Mouse (Mus musculus): ENCODE measurements around the gene Rnf34.
A peak's percentile ranks its signal among the peaks of the same experiment; 100 is the strongest.

The Rnf34 gene

DNA sequence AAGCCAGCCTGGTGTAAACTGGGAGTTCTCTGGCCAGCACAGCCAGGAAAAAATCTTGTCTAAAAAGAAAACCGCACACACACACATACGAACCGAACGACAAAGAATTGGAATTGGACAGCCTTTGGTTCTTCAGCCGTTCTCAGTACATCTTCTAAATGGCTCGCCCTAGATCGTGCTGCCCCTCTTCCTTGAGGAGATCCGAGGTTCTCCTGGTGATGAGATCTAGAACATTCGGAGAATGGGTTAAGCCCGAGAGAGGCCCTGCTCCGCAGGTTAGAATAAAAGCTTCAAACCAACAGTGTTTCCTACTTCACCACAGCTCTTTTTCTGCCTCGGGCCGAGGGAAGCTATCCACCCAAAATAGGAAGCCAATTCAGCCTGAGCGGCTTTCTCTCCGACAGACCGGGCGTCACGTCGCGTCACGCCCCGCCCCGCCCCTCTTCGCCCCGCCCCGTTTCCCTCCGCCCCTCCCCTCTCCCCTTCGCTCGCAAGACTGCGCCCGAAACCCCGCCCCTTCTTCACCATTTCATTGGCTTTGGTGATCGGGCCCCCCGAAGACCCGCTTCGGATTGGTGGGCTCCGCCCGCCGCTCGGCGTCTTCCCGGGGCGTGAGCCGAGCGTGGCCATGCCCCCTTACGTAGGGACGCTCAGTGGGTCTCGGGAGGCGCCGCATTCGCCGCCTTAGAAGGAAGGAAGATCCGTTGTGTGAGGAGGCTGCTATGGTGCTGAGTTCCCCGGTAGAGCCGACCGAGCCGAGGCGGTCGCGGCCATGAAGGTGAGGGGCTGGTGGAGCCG is at the start of gene Rnf34:
Gene Rnf34, plus strand, starts transcription at position 528 of the 798 bp plus-strand sequence.
- peak; percentile 94 for DNase-seq (ENCODE audit: low spot score)

- no peak for DNase-seq (ENCODE audit: low spot score)
These were observed 49.4 kb upstream of the Rnf34 start for GRCm38 (mm10) chr5:122800345-122801010.

- no peak for DNase-seq (ENCODE audit: low spot score)
These were observed 48.2 kb upstream of the Rnf34 start for GRCm38 (mm10) chr5:122801684-122802083.

- DNase-seq (ENCODE audit: low spot score): peak; percentile 36
These were observed 47.1 kb upstream of the Rnf34 start for GRCm38 (mm10) chr5:122802706-122803105.

GRCm38 (mm10) chr5:122805503-122805902 is 44.3 kb upstream of the Rnf34 start:
- no peak for DNase-seq (ENCODE audit: low spot score)

DNA sequence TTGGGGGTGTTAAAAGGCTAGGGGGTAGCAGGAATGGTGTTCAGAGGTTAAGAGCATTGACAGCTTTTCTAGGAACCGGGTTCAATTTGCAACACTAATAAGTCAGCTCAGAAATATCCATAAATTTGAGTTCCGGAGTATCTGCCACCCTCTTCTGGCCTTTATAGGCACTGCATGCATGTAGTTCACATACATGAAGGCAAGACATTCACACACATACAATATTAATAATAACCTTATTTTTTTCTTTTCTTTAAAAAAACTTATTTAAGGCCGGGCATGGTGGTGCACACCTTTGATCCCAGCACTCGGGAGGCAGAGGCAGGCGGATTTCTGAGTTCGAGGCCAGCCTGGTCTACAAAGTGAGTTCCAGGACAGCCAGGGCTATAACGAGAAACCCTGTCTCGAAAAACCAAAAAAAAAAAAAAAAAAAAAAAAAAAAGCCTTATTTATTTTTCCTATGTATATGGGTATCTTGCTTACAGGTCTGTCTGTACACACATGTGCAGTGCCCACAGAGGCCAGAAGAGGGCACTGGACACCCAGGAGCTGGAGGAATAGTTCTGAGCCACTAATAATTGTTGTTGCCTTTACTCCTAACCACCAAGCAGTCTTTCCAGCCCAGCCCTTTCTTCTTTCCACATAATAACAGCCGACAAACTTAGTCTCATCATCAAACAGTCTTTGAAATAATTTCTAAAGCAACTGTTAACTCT is 38.3 kb upstream of the Rnf34 start:
- peak; percentile 50 for DNase-seq (ENCODE audit: low spot score)

GRCm38 (mm10) chr5:122812699-122813098 is 37.1 kb upstream of the Rnf34 start:
- DNase-seq (ENCODE audit: low spot score): no peak

DNA sequence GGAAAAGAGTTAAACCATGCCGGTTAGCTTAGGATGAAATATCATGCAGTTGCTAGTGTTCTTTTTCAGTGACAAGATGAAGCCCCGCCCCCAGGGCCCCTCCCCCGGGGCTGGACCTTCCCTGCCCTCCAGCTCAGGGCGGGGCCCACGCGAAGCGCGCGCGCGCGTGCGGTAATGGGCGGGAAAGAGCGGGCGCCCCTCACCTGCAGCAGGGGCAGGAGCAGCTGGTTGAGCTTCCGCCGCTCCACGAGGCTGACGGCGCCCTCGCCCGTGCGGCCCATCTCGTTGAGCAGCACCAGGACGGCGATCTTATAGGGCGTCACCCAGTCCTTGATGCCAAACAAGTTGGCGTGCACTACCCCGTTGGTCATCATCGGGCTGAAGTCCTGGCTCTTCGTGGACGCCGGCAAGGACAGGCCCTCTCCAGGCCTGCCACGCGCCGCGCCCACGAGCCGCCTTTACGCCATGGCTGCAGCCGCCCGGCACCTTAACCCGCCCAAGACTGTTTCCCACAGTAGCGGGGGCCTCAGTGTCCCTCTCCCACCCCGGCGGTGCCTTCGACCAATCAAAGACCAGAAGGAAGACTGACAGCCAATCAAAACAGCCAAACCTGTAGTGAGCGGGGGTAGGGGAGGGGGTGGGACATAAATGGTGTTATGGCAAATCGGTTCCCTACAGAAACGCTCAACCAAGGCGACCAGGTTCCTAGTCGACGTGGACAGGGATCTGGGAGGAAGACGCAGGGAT is 28.9 kb upstream of the Rnf34 start, which contains the start of gene Anapc5:
Gene Anapc5, minus strand, starts transcription at position 563 of the 747 bp plus-strand sequence.
- DNase-seq (ENCODE audit: low spot score): peak; percentile 92

DNA sequence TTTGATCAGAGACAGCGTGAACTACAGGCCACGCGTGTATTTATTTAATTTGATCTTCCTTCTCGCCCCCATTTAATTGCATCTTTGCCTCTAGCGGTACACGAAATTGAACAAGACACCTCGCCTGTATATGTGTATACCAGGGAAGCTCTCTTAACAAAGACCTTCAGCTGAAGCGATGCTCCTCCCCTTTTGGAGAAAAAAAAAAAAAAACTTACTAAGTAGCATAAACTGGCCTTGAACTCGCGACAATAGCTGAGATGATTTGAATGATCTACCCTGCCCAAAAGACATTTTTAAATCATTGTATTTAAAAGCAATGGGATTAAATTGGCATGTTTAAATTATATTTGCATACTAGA is 28.3 kb upstream of the Rnf34 start:
- no peak for DNase-seq (ENCODE audit: low spot score)

DNA sequence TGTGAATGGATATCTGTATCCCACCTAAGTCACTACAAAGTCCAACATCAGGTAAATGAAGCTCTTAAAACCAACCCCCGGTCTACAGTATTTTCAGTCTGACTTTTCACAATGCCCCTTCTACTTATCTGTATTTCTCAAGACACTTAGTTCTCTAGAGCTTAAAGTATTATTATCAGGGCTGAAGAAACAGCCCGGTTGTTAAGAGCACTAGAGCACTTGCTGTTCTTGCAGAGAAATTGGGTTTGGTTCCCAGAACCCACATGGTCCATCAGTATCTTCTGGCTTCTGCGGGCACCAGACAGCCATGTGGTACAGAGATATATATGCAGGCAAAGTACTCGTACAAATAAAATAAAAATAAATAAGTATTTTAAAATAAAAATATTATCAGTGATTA is 27.4 kb upstream of the Rnf34 start:
- DNase-seq (ENCODE audit: low spot score): no peak

GRCm38 (mm10) chr5:122823976-122824375 is 25.9 kb upstream of the Rnf34 start:
- DNase-seq (ENCODE audit: low spot score): no peak

GRCm38 (mm10) chr5:122824450-122824849 is 25.4 kb upstream of the Rnf34 start:
- DNase-seq (ENCODE audit: low spot score): no peak

GRCm38 (mm10) chr5:122825099-122825498 is 24.7 kb upstream of the Rnf34 start:
- no peak for DNase-seq (ENCODE audit: low spot score)

GRCm38 (mm10) chr5:122832536-122832935 is 17.3 kb upstream of the Rnf34 start:
- no peak for DNase-seq (ENCODE audit: low spot score)

DNA sequence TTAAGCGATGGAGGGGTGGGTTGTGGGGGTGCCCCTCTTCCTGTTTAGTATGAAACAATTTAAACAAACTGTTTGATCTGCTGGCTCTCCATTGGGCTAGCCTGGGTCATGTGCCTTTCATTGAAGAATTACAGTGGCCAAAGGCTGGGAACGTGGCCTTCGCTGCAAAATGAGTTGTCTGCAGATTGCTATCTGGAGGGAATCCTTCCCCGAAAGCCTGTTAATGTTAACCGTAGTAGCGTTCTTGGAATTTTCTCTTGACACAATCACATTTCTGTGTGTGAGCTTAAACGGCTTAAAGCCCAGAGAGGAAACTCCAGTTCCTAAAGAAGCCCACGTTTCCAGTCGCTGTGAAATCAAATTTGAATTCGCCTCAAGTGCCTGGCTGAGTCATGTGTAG is 16.9 kb upstream of the Rnf34 start:
- no peak for DNase-seq (ENCODE audit: low spot score)

DNA sequence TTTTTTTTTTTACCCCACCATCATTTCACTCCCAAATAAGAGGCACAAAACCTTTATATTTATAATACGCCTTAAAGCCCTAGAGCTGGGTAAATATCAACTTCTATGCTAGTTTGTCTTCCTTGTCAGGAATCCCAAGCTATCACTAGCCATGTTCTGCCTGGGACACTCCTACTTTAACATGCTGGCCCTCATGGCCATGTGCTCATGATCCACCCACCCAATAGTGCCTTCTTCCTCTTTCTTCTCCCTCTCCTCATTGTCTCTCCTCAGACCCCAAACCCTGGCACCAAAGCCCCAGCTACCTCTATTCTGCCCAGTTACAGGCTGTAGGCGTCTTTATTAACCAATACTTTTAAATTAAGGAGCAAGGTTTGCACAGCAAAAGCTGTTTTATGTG is 8.7 kb upstream of the Rnf34 start:
- DNase-seq (ENCODE audit: low spot score): no peak

DNA sequence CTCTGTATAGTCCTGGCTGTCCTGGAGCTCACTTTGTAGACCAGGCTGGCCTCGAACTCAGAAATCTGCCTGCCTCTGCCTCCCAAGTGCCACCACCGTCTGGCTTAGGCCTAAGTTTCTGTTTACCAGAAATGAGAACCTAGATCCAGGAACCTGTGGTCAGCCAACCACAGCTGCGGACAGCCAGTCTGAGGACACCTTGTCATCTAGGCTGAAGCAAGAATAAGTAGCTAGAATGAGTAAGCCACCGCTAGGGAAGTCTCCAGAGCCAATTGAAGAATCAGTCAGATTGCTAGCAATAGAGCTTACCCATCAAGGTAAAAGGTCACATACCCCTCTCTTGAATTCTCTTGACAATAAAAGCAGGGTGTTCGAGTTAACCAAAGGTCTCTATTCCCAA is 6.0 kb upstream of the Rnf34 start:
- no peak for DNase-seq (ENCODE audit: low spot score)

- no peak for DNase-seq (ENCODE audit: low spot score)
These were observed 613 bp downstream of the Rnf34 start for GRCm38 (mm10) chr5:122850319-122851002.

GRCm38 (mm10) chr5:122852611-122853010 is 2.8 kb downstream of the Rnf34 start:
- no peak for DNase-seq (ENCODE audit: low spot score)

DNA sequence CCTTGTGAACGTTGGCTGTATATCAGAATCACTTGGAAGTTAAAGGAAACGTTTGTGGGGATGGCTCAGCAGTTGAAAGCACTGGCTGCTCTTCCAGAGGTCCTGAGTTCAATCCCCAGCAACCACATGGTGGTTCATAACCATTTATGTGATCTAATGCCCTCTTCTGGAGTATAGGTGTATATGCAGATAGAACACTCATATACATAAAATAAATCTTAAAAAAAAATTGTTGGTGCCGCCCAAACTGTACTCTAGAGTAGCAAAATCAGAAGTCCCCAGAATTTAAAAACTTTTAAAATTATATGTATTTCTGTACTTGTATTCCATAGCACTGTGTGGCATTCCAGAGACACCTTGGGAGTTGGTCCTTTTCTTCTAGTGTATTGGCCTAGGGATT is 6.0 kb downstream of the Rnf34 start:
- no peak for DNase-seq (ENCODE audit: low spot score)

DNA sequence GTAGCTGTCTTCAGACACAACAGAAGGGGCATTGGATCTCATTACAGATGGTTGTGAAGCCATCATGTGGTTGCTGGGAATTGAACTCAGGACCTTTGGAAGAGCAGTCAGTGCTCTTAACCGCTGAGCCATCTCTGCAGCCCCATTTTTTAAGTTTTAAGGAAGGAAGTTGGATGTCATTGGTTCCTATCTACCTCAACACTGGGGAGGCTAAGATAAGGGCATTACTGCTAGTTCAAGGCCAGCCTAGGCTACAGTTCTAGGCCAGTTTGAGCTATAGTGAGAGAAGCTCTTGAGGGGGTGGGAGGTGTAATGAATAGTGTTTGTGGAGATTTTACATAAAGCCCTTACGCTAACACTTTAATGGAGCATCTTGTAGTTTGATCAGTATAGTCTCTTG is 13.2 kb downstream of the Rnf34 start:
- DNase-seq (ENCODE audit: low spot score): no peak

- DNase-seq (ENCODE audit: low spot score): no peak
These were observed 22.8 kb downstream of the Rnf34 start for GRCm38 (mm10) chr5:122872626-122873025.
